Mouse (Mus musculus): Measurements from ENCODE around the gene Il23a. TPM values are rescaled to one million over a fixed set of nuclear protein-coding genes. Genes with fewer than 3 reads are reported as not detected.
"Not testable (repeated sequence)": the region's sequence is repeated elsewhere in the genome, so short reads cannot be mapped to it uniquely, and the experiment has no call there.

Il23a gene
- polyA plus RNA-seq, 1 experiment from 2014 or later: 0.29 TPM

DNA sequence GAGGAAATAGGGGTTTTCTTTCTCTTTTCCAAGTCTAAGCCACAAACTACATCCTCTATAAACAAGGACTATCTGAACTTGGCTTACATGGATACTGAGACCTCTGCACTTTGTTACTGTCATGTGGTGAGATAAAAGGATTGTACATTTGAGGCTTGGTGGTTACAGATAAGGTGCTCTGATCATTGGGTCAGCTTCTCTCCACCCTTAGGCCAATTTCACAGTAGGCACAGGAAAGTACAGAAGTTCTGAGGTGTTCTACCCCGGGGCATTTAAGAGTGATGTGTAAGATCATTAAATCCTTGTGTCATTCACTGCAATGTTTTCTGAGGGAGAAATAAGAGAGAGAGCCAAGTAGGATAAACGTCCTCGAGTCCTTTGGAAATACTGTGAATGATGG is 38.0 kb upstream of the Il23a start:
- Histone ChIP-seq H3K9me3 (ENCODE audit: control insufficient read depth, low read length) (no peaks in the 10 kb centered on the region), H3K36me3 (ENCODE audit: control insufficient read depth, insufficient read depth, low read length) (no peaks in the 10 kb centered on the region), H3K27me3 (replicated peaks; ENCODE audit: control insufficient read depth, insufficient read depth, low read length) (no peaks in the 10 kb centered on the region), H3K27ac (replicated peaks; ENCODE audit: low read depth, low read length) (peak overlapping the region; percentile 82), H3K4me2 (ENCODE audit: low read depth, low read length) (peak overlapping the region; percentile 68), H3K4me3 (ENCODE audit: low read depth, low read length) (peak overlapping the region; percentile 68; the same call in 1 of the 2 replicates), H3K9ac (ENCODE audit: low read depth, low read length) (no peak overlapping the region), H3K4me1 (ENCODE audit: control insufficient read depth, insufficient read depth, low read length) (0 out of 2 replicates have a peak, but pooled peaks cover 10% of the 10 kb centered on the region)
- DNase-seq (ENCODE audit: low spot score) (no peak), ATAC-seq (ENCODE audit: low read depth) (no peak)
- WGBS: 88% methylated on average over 3 of the region's 3 CpGs

DNA sequence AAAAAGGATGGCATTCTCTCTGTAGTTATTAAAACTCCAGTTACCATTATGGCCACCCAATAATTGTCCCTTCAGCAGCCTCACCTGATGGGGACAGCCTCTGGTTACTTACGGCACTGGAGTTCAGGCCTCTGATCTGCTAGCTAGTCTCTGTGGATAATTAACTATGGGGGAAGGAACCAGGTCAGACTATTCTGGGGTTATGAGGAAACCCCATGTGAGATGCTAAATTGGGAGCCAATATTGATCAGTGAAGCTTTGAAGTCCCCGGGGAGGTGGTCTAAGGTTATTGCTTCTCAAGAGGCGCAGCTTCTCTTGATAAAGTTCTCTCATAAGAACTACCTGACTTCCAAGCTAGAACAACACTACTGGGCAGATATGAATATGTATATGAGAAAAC is 37.6 kb upstream of the Il23a start:
- Histone ChIP-seq H3K36me3 (ENCODE audit: control insufficient read depth, insufficient read depth, low read length) (no peaks in the 10 kb centered on the region), H3K27me3 (replicated peaks; ENCODE audit: control insufficient read depth, insufficient read depth, low read length) (no peaks in the 10 kb centered on the region), H3K9me3 (ENCODE audit: control insufficient read depth, low read length) (no peaks in the 10 kb centered on the region), H3K4me3 (ENCODE audit: low read depth, low read length) (no peak overlapping the region), H3K9ac (ENCODE audit: low read depth, low read length) (no peak overlapping the region), H3K4me2 (ENCODE audit: low read depth, low read length) (no peak overlapping the region), H3K27ac (replicated peaks; ENCODE audit: low read depth, low read length) (no peak overlapping the region), H3K4me1 (ENCODE audit: control insufficient read depth, insufficient read depth, low read length) (0 out of 2 replicates have a peak, but pooled peaks cover 10% of the 10 kb centered on the region)
- ATAC-seq (ENCODE audit: low read depth) (no peak), DNase-seq (ENCODE audit: low spot score) (no peak)
- WGBS: 97% methylated on average over 3 of the region's 3 CpGs

DNA sequence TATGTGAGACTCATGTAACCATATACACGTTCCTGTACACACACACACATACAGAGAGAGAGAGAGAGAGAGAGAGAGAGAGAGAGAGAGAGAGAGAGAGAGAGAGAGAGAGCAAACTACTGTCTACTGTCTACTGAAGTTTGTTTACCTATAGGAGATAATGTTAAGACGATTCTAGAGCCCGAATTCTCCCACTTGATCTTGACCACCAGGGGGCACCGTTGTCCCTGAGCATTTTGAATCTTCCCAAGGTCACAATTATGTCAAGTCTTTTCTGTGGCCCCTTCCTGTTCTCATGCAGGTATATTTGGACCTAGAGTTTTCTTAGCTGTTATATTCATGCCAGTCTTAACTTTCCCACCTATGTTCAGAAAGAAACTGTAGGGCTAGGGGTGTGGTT is 37.0 kb upstream of the Il23a start:
- Histone ChIP-seq H3K4me3 (ENCODE audit: low read depth, low read length) (no peak overlapping the region), H3K27ac (replicated peaks; ENCODE audit: low read depth, low read length) (no peak overlapping the region), H3K4me1 (ENCODE audit: control insufficient read depth, insufficient read depth, low read length) (0 out of 2 replicates have a peak, but pooled peaks cover 10% of the 10 kb centered on the region), H3K36me3 (ENCODE audit: control insufficient read depth, insufficient read depth, low read length) (no peaks in the 10 kb centered on the region), H3K9me3 (ENCODE audit: control insufficient read depth, low read length) (no peaks in the 10 kb centered on the region), H3K4me2 (ENCODE audit: low read depth, low read length) (no peak overlapping the region), H3K27me3 (replicated peaks; ENCODE audit: control insufficient read depth, insufficient read depth, low read length) (no peaks in the 10 kb centered on the region), H3K9ac (ENCODE audit: low read depth, low read length) (no peak overlapping the region)
- WGBS: 1% methylated on average over 4 of the region's 4 CpGs
- ATAC-seq (ENCODE audit: low read depth) (no peak), DNase-seq (ENCODE audit: low spot score) (peak; percentile 71)

DNA sequence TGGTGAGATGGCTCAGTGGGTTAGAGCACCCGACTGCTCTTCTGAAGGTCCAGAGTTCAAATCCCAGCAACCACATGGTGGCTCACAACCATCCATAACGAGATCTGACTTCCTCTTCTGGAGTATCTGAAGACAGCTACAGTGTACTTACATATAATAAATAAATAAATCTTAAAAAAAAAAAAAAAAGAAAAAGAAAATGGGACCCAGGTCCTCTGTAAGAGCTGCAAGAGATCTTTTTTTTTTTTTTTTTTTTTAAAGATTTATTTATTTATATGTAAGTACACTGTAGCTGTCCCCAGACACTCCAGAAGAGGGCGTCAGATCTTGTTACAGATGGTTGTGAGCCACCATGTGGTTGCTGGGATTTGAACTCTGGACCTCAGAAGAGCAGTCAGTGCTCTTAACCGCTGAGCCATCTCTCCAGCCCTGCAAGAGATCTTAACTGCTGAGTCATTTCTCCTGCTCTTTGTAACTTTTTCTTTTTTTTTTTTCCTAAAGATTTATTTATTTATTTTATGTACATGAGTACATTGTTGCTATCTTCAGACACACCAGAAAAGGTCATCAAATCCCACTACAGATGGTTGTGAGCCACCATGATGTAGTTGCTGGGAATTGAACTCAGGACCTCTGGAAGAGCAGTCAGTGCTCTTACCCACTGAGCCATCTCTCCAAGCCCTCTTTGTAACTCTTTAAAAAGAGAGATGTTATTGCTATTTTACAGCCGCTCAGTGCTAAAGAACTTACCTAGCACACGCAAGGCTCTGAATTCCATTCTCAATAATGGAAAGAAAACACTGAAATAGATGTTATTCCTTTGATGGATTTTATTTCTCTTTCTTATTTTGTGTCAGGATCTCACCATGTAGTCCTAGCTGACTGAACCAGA is 34.1 kb upstream of the Il23a start:
- not testable (repeated sequence) for H3K4me2 ChIP-seq (ENCODE audit: low read depth, low read length); ATAC-seq (ENCODE audit: low read depth); H3K9me3 ChIP-seq (ENCODE audit: control insufficient read depth, low read length); H3K4me3 ChIP-seq (ENCODE audit: low read depth, low read length); DNase-seq (ENCODE audit: low spot score); H3K27ac ChIP-seq (replicated peaks; ENCODE audit: low read depth, low read length); H3K27me3 ChIP-seq (replicated peaks; ENCODE audit: control insufficient read depth, insufficient read depth, low read length); H3K9ac ChIP-seq (ENCODE audit: low read depth, low read length); H3K4me1 ChIP-seq (ENCODE audit: control insufficient read depth, insufficient read depth, low read length)
- H3K36me3 ChIP-seq (ENCODE audit: control insufficient read depth, insufficient read depth, low read length): peaks cover 16% of the 10 kb centered on the region
- WGBS: 77% methylated on average over 6 of the region's 6 CpGs

DNA sequence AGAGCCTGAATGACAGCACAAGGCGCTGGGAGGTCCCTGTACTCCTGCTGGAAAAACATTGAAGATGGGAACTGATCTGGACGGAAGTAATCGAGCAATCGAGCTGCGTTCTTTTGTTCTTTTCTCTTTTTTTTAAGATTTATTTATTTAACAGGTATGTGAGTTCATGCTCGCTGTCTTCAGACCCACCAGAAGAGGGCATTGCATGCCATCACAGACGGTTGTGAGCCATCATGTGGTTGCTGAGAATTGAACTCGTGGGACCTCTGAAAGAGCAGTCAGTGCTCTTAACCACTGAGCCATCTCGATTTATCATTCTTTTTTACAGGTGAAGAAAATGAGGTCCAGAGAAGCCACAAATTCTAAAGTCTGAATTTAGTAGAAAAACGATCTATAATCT is 29.1 kb upstream of the Il23a start:
- H3K27me3 ChIP-seq (replicated peaks; ENCODE audit: control insufficient read depth, insufficient read depth, low read length): no peaks in the 10 kb centered on the region
- peaks cover 4% of the 10 kb centered on the region for H3K4me1 ChIP-seq (ENCODE audit: control insufficient read depth, insufficient read depth, low read length)
- no peak overlapping the region for H3K27ac ChIP-seq (replicated peaks; ENCODE audit: low read depth, low read length)
- WGBS: 89% methylated on average over 10 of the region's 10 CpGs
- H3K9me3 ChIP-seq (ENCODE audit: control insufficient read depth, low read length): no peaks in the 10 kb centered on the region
- DNase-seq (ENCODE audit: low spot score) (no peak), ATAC-seq (ENCODE audit: low read depth) (no peak)
- no peak overlapping the region for H3K4me2 ChIP-seq (ENCODE audit: low read depth, low read length)
- no peak overlapping the region for H3K4me3 ChIP-seq (ENCODE audit: low read depth, low read length)
- H3K36me3 ChIP-seq (ENCODE audit: control insufficient read depth, insufficient read depth, low read length): peaks cover 47% of the 10 kb centered on the region
- no peak overlapping the region for H3K9ac ChIP-seq (ENCODE audit: low read depth, low read length)

DNA sequence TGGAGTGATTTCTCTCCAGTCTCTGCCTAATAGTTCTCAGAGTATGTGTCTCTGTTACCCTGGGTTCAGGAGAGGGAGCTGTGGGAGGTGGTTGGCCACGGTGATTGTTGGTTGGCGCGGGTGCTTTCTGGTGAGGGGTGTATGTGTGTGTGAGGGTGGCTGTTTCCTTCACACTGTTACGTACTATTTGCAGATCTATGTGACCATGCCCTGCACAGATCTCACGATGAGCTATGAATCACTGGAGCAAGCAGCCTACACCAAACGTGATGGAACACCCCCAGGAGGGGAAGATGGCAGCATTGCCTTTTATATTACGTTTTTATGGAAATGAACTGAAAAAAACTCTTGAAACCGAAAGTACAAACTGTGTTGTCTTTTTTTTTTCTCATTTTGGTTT is 28.3 kb upstream of the Il23a start:
- Histone ChIP-seq H3K27me3 (replicated peaks; ENCODE audit: control insufficient read depth, insufficient read depth, low read length) (no peaks in the 10 kb centered on the region), H3K4me3 (ENCODE audit: low read depth, low read length) (no peak overlapping the region), H3K9ac (ENCODE audit: low read depth, low read length) (no peak overlapping the region), H3K4me2 (ENCODE audit: low read depth, low read length) (no peak overlapping the region), H3K9me3 (ENCODE audit: control insufficient read depth, low read length) (no peaks in the 10 kb centered on the region), H3K36me3 (ENCODE audit: control insufficient read depth, insufficient read depth, low read length) (peaks cover 47% of the 10 kb centered on the region), H3K27ac (replicated peaks; ENCODE audit: low read depth, low read length) (no peak overlapping the region), H3K4me1 (ENCODE audit: control insufficient read depth, insufficient read depth, low read length) (peaks cover 4% of the 10 kb centered on the region)
- ATAC-seq (ENCODE audit: low read depth): no peak
- no peak for DNase-seq (ENCODE audit: low spot score)
- WGBS: 92% methylated on average over 8 of the region's 8 CpGs

DNA sequence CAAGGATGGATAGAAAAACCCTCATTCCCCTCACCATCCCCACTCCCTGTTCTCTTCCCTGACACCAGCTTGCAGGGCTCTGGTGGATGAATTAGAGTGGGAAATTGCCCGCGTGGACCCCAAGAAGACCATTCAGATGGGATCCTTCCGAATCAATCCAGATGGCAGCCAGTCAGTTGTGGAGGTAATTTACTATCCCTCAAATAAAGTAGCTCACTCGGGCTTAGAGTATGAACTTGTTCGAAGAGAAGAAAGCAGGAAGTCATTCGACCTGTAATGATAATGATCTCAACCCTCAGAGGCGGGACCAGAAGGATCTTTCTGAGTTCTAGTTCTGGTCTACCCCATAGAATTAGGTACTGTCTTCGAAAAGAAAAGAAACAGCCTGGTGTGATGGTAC is 25.0 kb upstream of the Il23a start:
- Histone ChIP-seq H3K27me3 (replicated peaks; ENCODE audit: control insufficient read depth, insufficient read depth, low read length) (no peaks in the 10 kb centered on the region), H3K4me2 (ENCODE audit: low read depth, low read length) (peak overlapping the region; percentile 72), H3K27ac (replicated peaks; ENCODE audit: low read depth, low read length) (peak overlapping the region; percentile 97; the same call in 1 of the 2 replicates), H3K4me3 (ENCODE audit: low read depth, low read length) (peak overlapping the region; percentile 74), H3K9me3 (ENCODE audit: control insufficient read depth, low read length) (no peaks in the 10 kb centered on the region), H3K4me1 (ENCODE audit: control insufficient read depth, insufficient read depth, low read length) (peaks cover 8% of the 10 kb centered on the region), H3K36me3 (ENCODE audit: control insufficient read depth, insufficient read depth, low read length) (peaks cover 59% of the 10 kb centered on the region), H3K9ac (ENCODE audit: low read depth, low read length) (peak overlapping the region; percentile 99)
- WGBS: 74% methylated on average over 8 of the region's 8 CpGs
- ATAC-seq (ENCODE audit: low read depth): no peak
- DNase-seq (ENCODE audit: low spot score): no peak

DNA sequence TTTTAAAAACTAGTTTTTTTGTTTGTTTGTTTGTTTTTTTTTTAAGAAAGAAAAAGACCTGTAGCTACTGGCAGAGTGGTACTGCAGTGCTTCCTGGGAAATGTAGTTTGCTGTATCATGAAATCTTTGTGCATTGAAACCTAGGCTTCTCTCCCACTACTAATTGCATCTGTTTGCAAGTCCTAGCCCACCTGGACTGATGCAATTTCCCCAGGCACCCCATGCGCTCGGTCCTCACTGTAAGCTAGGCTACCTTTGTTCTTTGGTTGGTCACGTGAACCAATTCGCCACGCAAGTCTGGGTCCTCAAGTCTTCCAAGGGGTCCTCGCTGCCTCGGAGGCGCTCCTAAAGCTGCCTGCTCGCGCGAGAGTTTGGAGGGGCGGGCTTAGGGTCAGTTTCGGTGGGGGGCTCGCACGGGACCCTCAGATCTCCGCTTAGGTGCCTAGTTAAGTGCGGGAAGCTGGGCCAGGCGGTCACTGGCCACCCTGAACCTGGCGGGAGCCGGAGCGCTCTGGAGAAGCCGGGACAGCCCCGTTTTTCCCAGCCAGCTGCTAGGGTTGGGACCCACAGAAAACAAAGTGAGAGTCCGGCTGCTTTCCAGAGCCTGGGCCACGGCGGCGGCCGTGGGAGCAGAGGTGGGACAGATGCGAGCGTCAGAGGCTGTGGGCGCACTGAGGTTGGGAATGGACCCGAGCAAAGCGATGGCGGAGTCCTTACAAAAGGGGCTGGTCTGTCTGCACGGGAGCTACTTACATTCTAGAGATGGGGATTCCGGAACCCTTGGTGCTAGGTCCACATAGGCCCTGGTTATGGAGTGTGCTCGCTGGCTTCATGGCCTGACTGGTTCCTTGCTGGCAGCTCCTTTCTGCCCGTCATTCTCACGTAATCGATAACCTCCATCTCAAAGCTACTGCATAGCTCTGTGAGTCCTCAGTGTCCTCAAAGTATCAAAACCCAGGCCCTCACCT is 23.9 kb upstream of the Il23a start, which contains the start of gene Cnpy2:
Gene Cnpy2, plus strand, starts transcription at position 319 of the 968 bp plus-strand sequence.
- under 1% methylated on average over 40 of the region's 40 CpGs for WGBS
- no peaks in the 10 kb centered on the region for H3K27me3 ChIP-seq (replicated peaks; ENCODE audit: control insufficient read depth, insufficient read depth, low read length)
- H3K36me3 ChIP-seq (ENCODE audit: control insufficient read depth, insufficient read depth, low read length): peaks cover 59% of the 10 kb centered on the region
- peak within 1 kb of the TSS; percentile 99 for H3K9ac ChIP-seq (ENCODE audit: low read depth, low read length)
- peaks cover 8% of the 10 kb centered on the region for H3K4me1 ChIP-seq (ENCODE audit: control insufficient read depth, insufficient read depth, low read length)
- H3K4me2 ChIP-seq (ENCODE audit: low read depth, low read length): peak within 1 kb of the TSS; percentile 72
- H3K27ac ChIP-seq (replicated peaks; ENCODE audit: low read depth, low read length): peak within 1 kb of the TSS; percentile 97
- DNase-seq (ENCODE audit: low spot score): peak; percentile 98
- H3K4me3 ChIP-seq (ENCODE audit: low read depth, low read length): peak within 1 kb of the TSS; percentile 74
- no peaks in the 10 kb centered on the region for H3K9me3 ChIP-seq (ENCODE audit: control insufficient read depth, low read length)
- peak; percentile 96 for ATAC-seq (ENCODE audit: low read depth)

Measured in embryonic facial prominence, embryonic 14.5 days (tissue).